Mouse (Mus musculus) thymus, adult 2 months (tissue): Measurements from ENCODE around the gene Mfsd14b. TPM values are rescaled to one million over a fixed set of nuclear protein-coding genes. Genes with fewer than 3 reads are reported as not detected.

Experiments used
- DNase-seq: peaks from one replicate; pipeline ENCODE4 v3.0.0; 2021
- H3K27ac ChIP-seq: fragments of 200-500 bp; 2 replicates; pipeline ENCODE4 v1.5.1; 2012; ENCODE audit warnings: low read length, control low read depth; ENCODE audit not compliant: control insufficient read depth, insufficient read depth
- H3K27me3 ChIP-seq: fragments of 200-500 bp; 2 replicates; pipeline ENCODE4 v1.6.1; 2012; ENCODE audit warnings: mild to moderate bottlenecking, low read length, moderate library complexity, mixed read lengths; ENCODE audit not compliant: control insufficient read depth, insufficient read depth
- H3K36me3 ChIP-seq: fragments of 200-500 bp; 2 replicates; pipeline ENCODE4 v1.6.1; 2012; ENCODE audit warnings: mild to moderate bottlenecking, low read length, moderate library complexity; ENCODE audit not compliant: control insufficient read depth, insufficient read depth
- H3K4me1 ChIP-seq: fragments of 200-500 bp; replicated peaks from 2 replicates; pipeline ENCODE4 v1.6.1; 2012; ENCODE audit warnings: low read length; ENCODE audit not compliant: control insufficient read depth, insufficient read depth
- H3K4me3 ChIP-seq: fragments of 200-500 bp; 2 replicates; pipeline ENCODE4 v1.5.1; 2012; ENCODE audit warnings: mild to moderate bottlenecking, low read length, control low read depth, moderate library complexity; ENCODE audit not compliant: control insufficient read depth, insufficient read depth
- CTCF ChIP-seq: fragments of 200-500 bp; IDR thresholded peaks from 2 replicates; pipeline ENCODE4 v1.5.1; 2012; ENCODE audit warnings: mild to moderate bottlenecking, control low read depth, low read length, moderate library complexity, borderline replicate concordance; ENCODE audit not compliant: control insufficient read depth, poor library complexity, insufficient read depth; ENCODE audit errors: extremely low read depth
- POLR2A ChIP-seq: fragments of 200-500 bp; IDR thresholded peaks from 2 replicates; pipeline ENCODE4 v1.6.1; 2012; ENCODE audit warnings: mild to moderate bottlenecking, low read length, control low read depth, moderate library complexity; ENCODE audit not compliant: control insufficient read depth, poor library complexity, insufficient read depth; ENCODE audit errors: extremely low read depth
- WGBS: fragments of 180-500 bp; shearing (Covaris S2); methylation state at CpG from one replicate; pipeline ENCODE4 v1.1.7; 2018; 5-methylcytosine and 5-hydroxymethylcytosine counted together
- polyA plus RNA-seq: library from polyadenylated mRNA; depleted of rRNA; stranded (reverse); fragments of >200 nt; gene quantifications from 2 replicates; pipeline ENCODE4 v1.2.3, GENCODE M21; 2012; rRNA removed

The Mfsd14b gene
- polyA plus RNA-seq, 1 experiment = 17.9 TPM

GRCm38 (mm10) chr13:65035057-65035456 lies 77.7 kb downstream of the Mfsd14b start:
- Histone ChIP-seq H3K4me3 (no peak overlapping the region), H3K27me3 (no peaks in the 10 kb centered on the region), H3K36me3 (no peaks in the 10 kb centered on the region), H3K27ac (no peak overlapping the region), H3K4me1 (no peaks in the 10 kb centered on the region)
- TF ChIP-seq CTCF (no peak), POLR2A (no peak)
- 62% methylated on average over 4 of the region's 4 CpGs for WGBS
- DNase-seq = no peak

GRCm38 (mm10) chr13:65032758-65033157 lies 80.0 kb downstream of the Mfsd14b start, which contains the start of gene Spata31d1c:
Gene Spata31d1c (plus strand): TSS chr13:65033058.
- Histone ChIP-seq H3K36me3 (no peaks in the 10 kb centered on the region), H3K4me1 (no peaks in the 10 kb centered on the region), H3K27me3 (no peaks in the 10 kb centered on the region), H3K27ac (no peak within 1 kb of the TSS), H3K4me3 (no peak within 1 kb of the TSS)
- DNase-seq = no peak
- TF ChIP-seq CTCF = no peak
- TF ChIP-seq POLR2A = no peak

Other genes with a start within 250 kb of the Mfsd14b start
- 0.01 and 0.03 TPM in 2 replicates for gene Cntnap3, start 209.0 kb downstream of the Mfsd14b start, polyA plus RNA-seq
- gene Spata31, start 195.6 kb downstream of the Mfsd14b start, polyA plus RNA-seq = not detected in 2 replicates
- not detected in 2 replicates for gene Spata31d1c, start 79.9 kb downstream of the Mfsd14b start, polyA plus RNA-seq
- gene Prss47, start 60.2 kb downstream of the Mfsd14b start, polyA plus RNA-seq = not detected in 2 replicates
- not detected in 2 replicates for gene Olfr465-ps1, start 25.1 kb upstream of the Mfsd14b start, polyA plus RNA-seq
- not detected in 2 replicates for gene Olfr466, start 37.3 kb upstream of the Mfsd14b start, polyA plus RNA-seq
- 0.04 TPM in 1 of 2 replicates, not detected in the other for gene Nlrp4f, start 93.0 kb upstream of the Mfsd14b start, polyA plus RNA-seq
- gene Gm10775, start 146.6 kb upstream of the Mfsd14b start, polyA plus RNA-seq = not detected in 2 replicates
- 43.9 and 52.8 TPM in 2 replicates for gene Zfp369, start 165.8 kb upstream of the Mfsd14b start, polyA plus RNA-seq